Mouse (Mus musculus) lung, embryonic 15.5 days (tissue): Measurements from ENCODE around the gene Fam126a. TPM values are rescaled to one million over a fixed set of nuclear protein-coding genes. Genes with fewer than 3 reads are reported as not detected.
"Not testable (repeated sequence)": the region's sequence is repeated elsewhere in the genome, so short reads cannot be mapped to it uniquely, and the experiment has no call there.

Experiments used
- ATAC-seq: fragments of 200-750 bp; cut with Nextera tagmentation; 2 replicates; pipeline ENCODE4 v1.8.0; 2017; ENCODE audit warnings: moderate number of reproducible peaks, borderline replicate concordance; ENCODE audit not compliant: low FRiP score, low TSS enrichment; ENCODE audit errors: extremely low read depth
- H3K27ac ChIP-seq: fragments of 300-500 bp; sonication (generic); 2 replicates; pipeline ENCODE4 v1.5.1; 2015; ENCODE audit warnings: moderate library complexity, mild to moderate bottlenecking, inconsistent platforms
- H3K27me3 ChIP-seq: fragments of 300-500 bp; sonication (generic); 2 replicates; pipeline ENCODE4 v1.6.1; 2015; ENCODE audit warnings: inconsistent platforms
- H3K36me3 ChIP-seq: fragments of 300-500 bp; sonication (generic); 2 replicates; pipeline ENCODE4 v1.6.1; 2015; ENCODE audit warnings: inconsistent platforms
- H3K4me1 ChIP-seq: fragments of 300-500 bp; sonication (generic); 2 replicates; pipeline ENCODE4 v1.6.1; 2015; ENCODE audit warnings: inconsistent platforms
- H3K4me2 ChIP-seq: fragments of 300-500 bp; sonication (generic); 2 replicates; pipeline ENCODE4 v1.6.1; 2015; ENCODE audit warnings: inconsistent platforms, mild to moderate bottlenecking, moderate library complexity
- H3K4me3 ChIP-seq: fragments of 300-500 bp; sonication (generic); 2 replicates; pipeline ENCODE4 v1.5.1; 2015; ENCODE audit warnings: mild to moderate bottlenecking, inconsistent platforms
- H3K9ac ChIP-seq: fragments of 300-500 bp; sonication (generic); 2 replicates; pipeline ENCODE4 v1.6.1; 2015; ENCODE audit warnings: inconsistent platforms
- H3K9me3 ChIP-seq: fragments of 300-500 bp; sonication (generic); 2 replicates; pipeline ENCODE4 v1.6.1; 2016; ENCODE audit warnings: inconsistent platforms
- WGBS: fragments of 180-500 bp; shearing (Covaris S2); methylation state at CpG from one replicate; pipeline ENCODE4 v1.1.7; 2015; 5-methylcytosine and 5-hydroxymethylcytosine counted together
- polyA plus RNA-seq: library from polyadenylated mRNA; unstranded; fragments of >200 nt; fragmentation: Nextera tagmentation; extraction: Ambion mirVana; gene quantifications from 2 replicates; pipeline ENCODE4 v1.2.1, GENCODE M21; 2015

The Fam126a gene
- polyA plus RNA-seq, 1 experiment from 2014 or later = 18.2 TPM

- Histone ChIP-seq H3K36me3 (no peaks in the 10 kb centered on the region), H3K4me1 (no peaks in the 10 kb centered on the region), H3K27ac (no peak overlapping the region), H3K4me2 (no peak overlapping the region), H3K9ac (no peak overlapping the region), H3K9me3 (no peaks in the 10 kb centered on the region), H3K4me3 (no peak overlapping the region), H3K27me3 (no peaks in the 10 kb centered on the region)
- no peak for ATAC-seq
- WGBS = 56% methylated on average over 3 of the region's 3 CpGs
These were observed 143.4 kb downstream of the Fam126a start for GRCm38 (mm10) chr5:23887111-23887510.

DNA sequence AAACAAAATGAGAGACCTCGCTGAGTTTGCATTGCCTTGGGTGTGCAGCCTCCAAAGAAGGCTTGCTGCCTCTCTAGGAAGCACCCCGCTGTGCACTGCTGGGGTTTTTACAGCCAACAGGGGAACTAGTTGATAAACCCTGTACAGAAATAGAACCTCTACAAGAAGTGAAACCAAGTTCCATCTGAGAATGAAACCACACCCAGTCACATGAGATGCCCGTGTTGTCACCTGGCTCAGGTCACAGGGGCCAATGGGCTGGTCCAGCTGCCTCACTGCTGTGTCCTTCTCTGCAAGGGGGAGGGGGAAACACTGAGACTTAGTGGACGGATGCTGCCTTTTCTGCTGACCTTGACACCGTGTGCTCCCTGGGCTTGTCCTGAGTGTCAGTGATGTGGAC is 156.0 kb downstream of the Fam126a start:
- WGBS = 46% methylated on average over 5 of the region's 5 CpGs
- no peak for ATAC-seq
- Histone ChIP-seq H3K9ac (no peak overlapping the region), H3K27ac (no peak overlapping the region), H3K27me3 (no peaks in the 10 kb centered on the region), H3K36me3 (no peaks in the 10 kb centered on the region), H3K9me3 (no peaks in the 10 kb centered on the region), H3K4me1 (no peaks in the 10 kb centered on the region), H3K4me2 (no peak overlapping the region), H3K4me3 (no peak overlapping the region)

DNA sequence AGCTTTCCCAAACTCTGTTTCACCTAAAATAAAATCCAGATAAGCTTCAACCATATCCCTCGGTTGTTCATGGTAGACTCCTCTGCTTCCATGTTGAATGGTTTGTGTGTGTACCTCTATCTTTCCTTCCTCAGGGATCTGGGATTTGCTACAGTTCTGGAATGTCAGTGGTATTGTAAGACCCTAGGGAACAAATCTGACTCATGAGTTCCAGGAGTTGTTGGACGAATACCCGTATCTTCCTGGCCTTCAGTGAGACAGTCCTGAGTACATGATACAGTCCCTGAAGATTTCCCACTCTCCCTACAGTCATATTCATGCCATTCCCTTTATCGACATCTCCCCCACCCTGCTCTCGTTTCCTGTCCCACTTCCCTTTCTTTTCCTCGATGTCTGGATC is 157.9 kb downstream of the Fam126a start:
- no peak overlapping the region for H3K9ac ChIP-seq
- 75% methylated on average over 6 of the region's 6 CpGs for WGBS
- H3K27me3 ChIP-seq = no peaks in the 10 kb centered on the region
- no peaks in the 10 kb centered on the region for H3K4me1 ChIP-seq
- H3K4me2 ChIP-seq = no peak overlapping the region
- no peaks in the 10 kb centered on the region for H3K36me3 ChIP-seq
- H3K9me3 ChIP-seq = no peaks in the 10 kb centered on the region
- H3K27ac ChIP-seq = no peak overlapping the region
- H3K4me3 ChIP-seq = no peak overlapping the region
- ATAC-seq = no peak

GRCm38 (mm10) chr5:23871323-23871722 is 159.2 kb downstream of the Fam126a start:
- WGBS = 67% methylated on average over 2 of the region's 2 CpGs
- ATAC-seq, H3K36me3 ChIP-seq, H3K4me1 ChIP-seq, H3K27me3 ChIP-seq, H3K9me3 ChIP-seq, H3K4me3 ChIP-seq, H3K4me2 ChIP-seq, H3K9ac ChIP-seq, H3K27ac ChIP-seq: not testable (repeated sequence)

GRCm38 (mm10) chr5:23865941-23866340 is 164.5 kb downstream of the Fam126a start:
- no peak overlapping the region for H3K4me2 ChIP-seq
- H3K9ac ChIP-seq = no peak overlapping the region
- H3K4me1 ChIP-seq = peaks cover 20% of the 10 kb centered on the region
- no peak overlapping the region for H3K4me3 ChIP-seq
- no peak for ATAC-seq
- H3K27ac ChIP-seq = no peak overlapping the region
- no peaks in the 10 kb centered on the region for H3K9me3 ChIP-seq
- H3K27me3 ChIP-seq = no peaks in the 10 kb centered on the region
- H3K36me3 ChIP-seq = no peaks in the 10 kb centered on the region
- WGBS = 87% methylated on average over 5 of the region's 5 CpGs

Other genes with a start within 250 kb of the Fam126a start
- gene Pus7, start 247.0 kb downstream of the Fam126a start, polyA plus RNA-seq = 27.1 and 28.6 TPM in 2 replicates
- 29.6 and 34.7 TPM in 2 replicates for gene Rint1, start 243.0 kb downstream of the Fam126a start, polyA plus RNA-seq
- 102 and 108 TPM in 2 replicates for gene Tomm7, start 186.5 kb downstream of the Fam126a start, polyA plus RNA-seq
- gene Klhl7, start 69.9 kb upstream of the Fam126a start, polyA plus RNA-seq = 46.6 and 47.8 TPM in 2 replicates
- gene Nupl2, start 134.3 kb upstream of the Fam126a start, polyA plus RNA-seq = 16.6 TPM in 2 replicates